Mouse (Mus musculus) limb, embryonic 15.5 days (tissue): ENCODE data around the gene Map7d2. TPM values are rescaled to one million over a fixed set of nuclear protein-coding genes. Genes with fewer than 3 reads are reported as not detected.

Source experiments
- ATAC-seq: fragments of 200-750 bp; cut with Nextera tagmentation; 2 replicates; pipeline ENCODE4 v1.8.0; 2017; ENCODE audit warnings: low read depth, moderate TSS enrichment; ENCODE audit not compliant: insufficient number of reproducible peaks, low FRiP score, low TSS enrichment
- H3K27ac ChIP-seq: fragments of 300-500 bp; sonication (generic); 2 replicates; pipeline ENCODE4 v1.5.1; 2015; ENCODE audit warnings: moderate library complexity, mild to moderate bottlenecking, inconsistent platforms
- H3K27me3 ChIP-seq: fragments of 300-500 bp; sonication (generic); 2 replicates; pipeline ENCODE4 v1.6.1; 2015; ENCODE audit warnings: inconsistent platforms
- H3K36me3 ChIP-seq: fragments of 300-500 bp; sonication (generic); 2 replicates; pipeline ENCODE4 v1.6.1; 2015; ENCODE audit warnings: inconsistent platforms
- H3K4me1 ChIP-seq: fragments of 300-500 bp; sonication (generic); 2 replicates; pipeline ENCODE4 v1.6.1; 2015; ENCODE audit warnings: inconsistent platforms
- H3K4me2 ChIP-seq: fragments of 300-500 bp; sonication (generic); 2 replicates; pipeline ENCODE4 v1.6.1; 2015; ENCODE audit warnings: mild to moderate bottlenecking, inconsistent platforms
- H3K4me3 ChIP-seq: fragments of 300-500 bp; sonication (generic); 2 replicates; pipeline ENCODE4 v1.5.1; 2015; ENCODE audit warnings: mild to moderate bottlenecking, inconsistent platforms
- H3K9ac ChIP-seq: fragments of 300-500 bp; sonication (generic); 2 replicates; pipeline ENCODE4 v1.6.1; 2015; ENCODE audit warnings: inconsistent platforms
- H3K9me3 ChIP-seq: fragments of 300-500 bp; sonication (generic); 2 replicates; pipeline ENCODE4 v1.6.1; 2016; ENCODE audit warnings: inconsistent platforms
- WGBS: fragments of 180-500 bp; shearing (Covaris S2); methylation state at CpG from one replicate; pipeline ENCODE4 v1.1.7; 2015; 5-methylcytosine and 5-hydroxymethylcytosine counted together
- polyA plus RNA-seq: library from polyadenylated mRNA; unstranded; fragments of >200 nt; fragmentation: Nextera tagmentation; extraction: Ambion mirVana; gene quantifications from 2 replicates; pipeline ENCODE4 v1.2.1, GENCODE M21; 2015

Gene Map7d2
- polyA plus RNA-seq, 1 experiment from 2014 or later: 1.2 TPM

DNA sequence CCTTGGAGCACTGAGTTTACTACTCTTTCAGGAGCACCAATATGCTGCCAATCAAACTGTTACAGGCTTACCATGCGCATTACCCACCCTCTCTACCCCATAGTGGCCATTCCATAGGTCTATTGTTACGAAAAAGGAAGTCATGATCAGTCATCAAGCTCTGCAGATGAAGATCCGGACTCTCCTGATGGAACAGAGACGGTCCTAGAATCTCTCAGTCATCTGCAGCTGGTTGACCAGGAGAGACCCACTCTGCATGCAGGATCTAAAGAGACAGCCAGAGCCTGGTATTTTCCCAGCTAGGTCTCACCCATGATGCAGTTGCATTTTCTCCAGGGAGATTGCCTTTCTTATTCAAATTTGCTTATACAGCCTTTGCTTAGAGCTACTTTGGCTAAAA, 108.3 kb downstream of the Map7d2 start:
- no peaks in the 10 kb centered on the region for H3K36me3 ChIP-seq
- no peaks in the 10 kb centered on the region for H3K9me3 ChIP-seq
- H3K9ac ChIP-seq: no peak overlapping the region
- no peak for ATAC-seq
- H3K4me1 ChIP-seq: no peaks in the 10 kb centered on the region
- H3K4me2 ChIP-seq: no peak overlapping the region
- peaks cover 15% of the 10 kb centered on the region for H3K27me3 ChIP-seq
- H3K27ac ChIP-seq: no peak overlapping the region
- WGBS: 72% methylated on average over 4 of the region's 4 CpGs
- H3K4me3 ChIP-seq: no peak overlapping the region

DNA sequence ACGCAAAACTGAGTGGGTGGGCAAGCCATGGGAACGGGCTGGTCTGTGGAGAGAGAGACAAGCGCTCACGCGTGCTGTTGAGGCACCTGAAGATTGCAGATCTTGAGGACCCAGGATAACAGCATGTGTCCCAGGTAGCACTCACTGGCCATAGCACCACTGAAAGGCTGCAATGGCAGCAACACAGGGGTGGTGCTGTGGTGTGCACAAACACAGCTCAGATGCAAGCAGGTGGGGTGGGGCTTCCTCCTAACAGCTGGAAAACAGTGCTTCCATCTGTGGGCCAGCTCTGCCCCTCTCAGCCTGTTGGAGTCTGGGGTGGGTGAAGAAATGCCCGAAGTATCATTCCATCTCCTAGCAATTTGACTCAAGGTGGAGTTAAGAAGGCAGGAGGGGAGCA, 112.0 kb downstream of the Map7d2 start, which contains the start of gene Bclaf3:
TSS of gene Bclaf3 (plus strand) at position 301 of the 400 bp plus-strand sequence.
- Histone ChIP-seq H3K4me2 (no peak within 1 kb of the TSS), H3K4me3 (no peak within 1 kb of the TSS), H3K9me3 (no peaks in the 10 kb centered on the region), H3K4me1 (no peaks in the 10 kb centered on the region), H3K27ac (no peak within 1 kb of the TSS), H3K27me3 (peaks cover 11% of the 10 kb centered on the region), H3K36me3 (no peaks in the 10 kb centered on the region), H3K9ac (no peak within 1 kb of the TSS)
- ATAC-seq: no peak
- WGBS: 81% methylated on average over 6 of the region's 6 CpGs

DNA sequence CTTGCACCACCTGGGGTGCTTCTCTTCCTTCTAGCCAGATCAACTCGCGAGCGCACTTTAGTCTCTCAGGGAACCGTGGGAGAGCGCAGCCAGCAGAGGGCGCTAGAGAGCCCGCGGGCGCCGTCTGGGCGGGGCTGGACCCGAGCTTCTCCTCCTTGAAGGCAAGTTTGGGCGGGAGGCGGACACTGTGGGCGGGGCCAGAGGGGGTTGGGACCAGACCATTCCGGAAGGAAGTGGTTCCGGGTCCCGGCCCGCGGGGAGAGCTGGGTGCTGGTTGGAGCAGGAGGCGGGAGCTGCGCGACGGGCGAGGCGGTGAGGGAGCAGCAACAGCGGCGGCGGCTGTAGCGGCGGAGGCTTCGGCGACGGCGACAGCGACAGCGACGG, 118.0 kb downstream of the Map7d2 start:
- H3K9ac ChIP-seq: peak overlapping the region; percentile 39
- H3K27me3 ChIP-seq: 0 out of 2 replicates have a peak, but pooled peaks cover 2% of the 10 kb centered on the region
- H3K4me3 ChIP-seq: peak overlapping the region; percentile 60
- no peaks in the 10 kb centered on the region for H3K36me3 ChIP-seq
- peak; percentile 98 for ATAC-seq
- peak overlapping the region; percentile 81 for H3K27ac ChIP-seq
- H3K4me1 ChIP-seq: no peaks in the 10 kb centered on the region
- no peaks in the 10 kb centered on the region for H3K9me3 ChIP-seq
- 30% methylated on average over 38 of the region's 38 CpGs for WGBS
- peak overlapping the region; percentile 52 for H3K4me2 ChIP-seq

DNA sequence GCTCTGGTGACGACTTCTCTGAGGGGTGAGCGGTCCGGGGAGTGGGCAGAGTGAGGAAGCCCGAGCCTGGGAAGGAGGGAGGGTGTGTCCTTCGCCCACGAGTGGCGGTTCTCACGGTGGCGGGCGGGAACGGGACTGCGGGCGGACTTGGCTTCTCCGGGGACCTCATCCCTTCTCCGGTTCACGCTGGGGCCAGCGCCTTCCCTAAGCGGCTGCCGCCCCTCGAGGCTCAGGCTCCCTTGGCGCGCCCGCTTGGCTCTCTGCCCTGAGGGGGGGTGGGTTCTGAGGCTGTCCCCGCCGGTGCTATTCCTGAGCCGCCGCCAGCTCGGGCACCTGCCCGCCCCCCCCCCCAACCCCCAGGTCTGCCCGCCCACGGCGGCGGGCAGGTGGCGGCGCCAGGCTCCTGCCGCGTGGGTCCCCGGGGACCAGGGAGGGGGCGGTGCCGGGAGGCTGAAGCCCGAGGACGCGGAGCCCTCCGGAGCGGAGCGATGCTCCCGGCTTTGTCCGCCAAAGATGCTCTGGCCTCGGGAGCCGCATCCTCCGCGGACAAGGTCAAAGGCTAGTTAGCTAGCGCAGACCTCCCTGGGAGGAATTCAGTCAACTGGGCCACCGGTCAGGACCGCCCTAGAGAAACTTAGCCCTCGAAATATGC, 118.6 kb downstream of the Map7d2 start:
- Histone ChIP-seq H3K4me1 (no peaks in the 10 kb centered on the region), H3K27ac (peak overlapping the region; percentile 81), H3K9ac (peak overlapping the region; percentile 39), H3K27me3 (0 out of 2 replicates have a peak, but pooled peaks cover 2% of the 10 kb centered on the region), H3K36me3 (no peaks in the 10 kb centered on the region), H3K4me2 (peak overlapping the region; percentile 52), H3K9me3 (no peaks in the 10 kb centered on the region), H3K4me3 (peak overlapping the region; percentile 60)
- WGBS: 30% methylated on average over 29 of the region's 56 CpGs
- ATAC-seq: no peak

DNA sequence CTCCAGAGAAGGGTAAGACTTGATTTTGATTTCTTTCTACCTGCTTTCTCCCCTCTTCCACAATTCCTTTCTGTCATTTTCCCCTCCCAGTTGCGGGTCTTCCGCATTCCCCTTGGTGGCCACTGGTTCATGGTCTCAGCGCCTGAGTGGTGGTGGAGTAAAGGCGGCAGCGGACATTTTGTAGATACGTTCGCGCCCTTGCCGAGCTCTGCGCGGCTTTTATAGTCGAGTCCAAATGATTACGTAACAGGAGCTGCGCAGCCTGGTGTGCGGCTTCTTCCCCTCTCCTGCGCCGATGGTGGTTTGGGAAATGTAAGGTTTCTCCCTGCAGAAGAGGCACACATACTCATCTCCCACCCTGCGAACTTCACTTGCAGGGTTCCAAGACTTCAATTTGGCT, 127.6 kb downstream of the Map7d2 start:
- no peaks in the 10 kb centered on the region for H3K9me3 ChIP-seq
- 89% methylated on average over 18 of the region's 18 CpGs for WGBS
- H3K4me3 ChIP-seq: no peak overlapping the region
- H3K36me3 ChIP-seq: peaks cover 4% of the 10 kb centered on the region; the same call in 1 of the 2 replicates
- H3K4me1 ChIP-seq: no peaks in the 10 kb centered on the region
- no peak overlapping the region for H3K9ac ChIP-seq
- H3K27ac ChIP-seq: no peak overlapping the region
- H3K27me3 ChIP-seq: no peaks in the 10 kb centered on the region
- no peak for ATAC-seq
- H3K4me2 ChIP-seq: no peak overlapping the region

DNA sequence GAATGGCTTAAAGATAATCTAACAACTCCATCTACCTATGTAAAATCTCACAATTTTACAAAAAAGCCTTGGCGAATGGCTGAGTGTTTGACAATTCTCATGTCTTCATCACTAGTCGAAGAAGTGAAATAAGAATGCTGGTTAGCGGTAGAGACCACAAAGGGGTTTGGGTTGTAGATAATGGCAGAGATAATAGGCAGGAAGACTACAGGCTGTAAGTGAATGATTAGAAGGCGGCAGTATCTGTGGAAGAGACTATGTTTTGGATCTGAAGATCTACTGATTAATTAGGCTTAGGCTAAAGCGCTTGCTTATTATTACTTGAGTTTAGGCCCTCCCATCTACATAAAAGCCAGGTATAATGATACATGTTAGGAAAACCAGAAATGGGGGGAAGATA, 132.7 kb downstream of the Map7d2 start:
- Histone ChIP-seq H3K9ac (no peak overlapping the region), H3K4me2 (no peak overlapping the region), H3K9me3 (no peaks in the 10 kb centered on the region), H3K27me3 (no peaks in the 10 kb centered on the region), H3K27ac (no peak overlapping the region), H3K4me1 (no peaks in the 10 kb centered on the region), H3K36me3 (0 out of 2 replicates have a peak, but pooled peaks cover 5% of the 10 kb centered on the region), H3K4me3 (no peak overlapping the region)
- 86% methylated on average over 5 of the region's 5 CpGs for WGBS
- no peak for ATAC-seq

Other genes starting within 250 kb of the Map7d2 start
- gene Rps6ka3, start 204.3 kb upstream of the Map7d2 start, polyA plus RNA-seq: 5.0 and 7.0 TPM in 2 replicates
- gene Eif1ax, start 42.4 kb upstream of the Map7d2 start, polyA plus RNA-seq: 107 and 114 TPM in 2 replicates
- 18.5 and 20.5 TPM in 2 replicates for gene Bclaf3, start 112.1 kb downstream of the Map7d2 start, polyA plus RNA-seq
- 50.0 and 57.0 TPM in 2 replicates for gene Sh3kbp1, start 212.7 kb downstream of the Map7d2 start, polyA plus RNA-seq